Mouse (Mus musculus) kidney, adult 2 months (tissue): ENCODE measurements around the gene Tbx4.

Experiments used
- CTCF ChIP-seq: fragments of 200-500 bp; conservative IDR thresholded peaks from 2 replicates; pipeline ENCODE4 v1.5.1; 2011; ENCODE audit warnings: low read depth, mild to moderate bottlenecking, control low read depth, low read length, moderate library complexity, mixed read lengths; ENCODE audit not compliant: insufficient read depth, insufficient read length
- POLR2A ChIP-seq: fragments of 200-500 bp; IDR thresholded peaks from one replicate; pipeline ENCODE4 v1.6.1; 2011; ENCODE audit warnings: low read depth, low read length, control low read depth

DNA sequence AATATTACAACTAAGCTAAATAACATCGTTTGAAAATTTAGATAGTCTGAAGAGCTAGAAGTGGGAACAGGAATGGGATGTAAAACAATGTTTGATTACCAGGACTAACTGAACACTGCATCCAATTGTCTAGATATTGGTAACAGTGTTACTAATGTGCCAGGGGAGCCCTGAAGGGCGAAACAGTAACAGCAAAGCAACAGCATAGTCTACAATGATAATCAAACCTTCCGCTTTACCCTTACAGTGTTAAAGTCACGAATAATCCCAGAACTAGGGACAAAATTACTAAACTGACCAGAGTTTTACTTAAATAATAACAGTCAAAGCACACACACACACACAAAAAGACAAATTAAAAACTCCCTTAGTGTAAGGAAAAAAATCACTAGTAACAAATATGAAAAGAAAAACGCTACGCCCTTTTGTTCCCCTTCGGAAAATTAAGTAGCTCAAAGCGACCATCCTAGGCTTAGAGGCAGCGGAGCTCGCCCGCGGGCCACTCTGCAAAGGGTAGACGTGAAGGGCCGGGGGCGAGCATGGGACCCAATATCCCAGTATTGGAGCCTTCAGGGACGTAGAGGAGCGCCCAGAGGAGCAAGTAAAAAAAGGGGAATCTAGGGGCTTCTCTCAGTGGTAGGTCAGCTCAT, 1.7 kb downstream of the Tbx4 start:
- TF ChIP-seq CTCF (no peak), POLR2A (no peak)
